ENCODE assay signal across 22 mouse cellular contexts in genomic region chr16:67797236-67797635, GRCm38 (mm10).
A peak's percentile ranks its signal among the peaks of the same experiment; 100 is the strongest.
DNase-seq lines count a peak whose midpoint lies in the region; ATAC-seq and TF ChIP-seq lines count a peak whose summit lies in the region.
"Had no signal": no experiment of that assay in that cellular context is flagged by ENCODE, and none has a peak within 500 bp of the region (broad histone marks: within the 10 kb centered on the region; RNA-seq: fewer than 3 reads in every experiment).

No protein-coding gene starts in this region.

- TF ChIP-seq RAD21 in MEL (IDR thresholded peaks at IDR 0.05; ENCODE audit: low read depth, low read length) = no peak

- no peaks in the 10 kb centered on the region for H3K36me3 ChIP-seq in MEL (ENCODE audit: control insufficient read depth in 1 of 2, insufficient read depth in 2 of 2, low read length in 2 of 2)
- H3K36me3 ChIP-seq: G1E had no signal

- H3K9me3 ChIP-seq in MEL (replicated peaks; ENCODE audit: insufficient read depth, low read length) = no peaks in the 10 kb centered on the region
- H3K9me3 ChIP-seq: G1E had no signal

- H3K79me2 ChIP-seq in MEL (ENCODE audit: control insufficient read depth, insufficient read depth, low read length, poor library complexity) = no peaks in the 10 kb centered on the region

- H3K9ac ChIP-seq in MEL (ENCODE audit: control insufficient read depth, low read depth, low read length, poor library complexity, severe bottlenecking) = no peak overlapping the region

- no peak for TF ChIP-seq CTCF in MEL (IDR thresholded peaks at IDR 0.05 in 2 of 3, conservative IDR thresholded peaks at IDR 0.05 in 1 of 3; ENCODE audit: control insufficient read depth in 1 of 3, insufficient read depth in 1 of 3, low read depth in 2 of 3, low read length in 3 of 3, poor library complexity in 1 of 3, severe bottlenecking in 1 of 3)

- TF ChIP-seq EP300 in MEL (IDR thresholded peaks at IDR 0.05; ENCODE audit: low read depth in 1 of 2, low read length in 2 of 2) = peak; percentile 62 to 65

- ATAC-seq in cerebellum, adult (ENCODE audit: insufficient number of reproducible peaks, low FRiP score, low TSS enrichment) = no peak
- ATAC-seq in CD4-positive, CD25-positive, alpha-beta regulatory T cell, adult 4 months = no peak
- ATAC-seq: activated CD4-positive, CD25-positive, alpha-beta regulatory T cell, adult 4 months; Patski had no signal

- no peaks in the 10 kb centered on the region for H3K4me1 ChIP-seq in MEL (ENCODE audit: control insufficient read depth in 1 of 2, insufficient read depth in 2 of 2, low read length in 2 of 2)

- no peak for TF ChIP-seq POLR2A in MEL (IDR thresholded peaks at IDR 0.05; ENCODE audit: control insufficient read depth in 1 of 2, insufficient read depth in 1 of 2, low read depth in 1 of 2, low read length in 2 of 2, poor library complexity in 1 of 2)

- no peak overlapping the region for H3K4me3 ChIP-seq in MEL (ENCODE audit: control insufficient read depth in 1 of 2, insufficient read depth in 1 of 2, low read depth in 2 of 2, low read length in 2 of 2)

- H3K27me3 ChIP-seq in MEL (ENCODE audit: control insufficient read depth in 1 of 2, insufficient read depth in 2 of 2, low read length in 2 of 2) = no peaks in the 10 kb centered on the region
- H3K27me3 ChIP-seq: CH12.LX had no signal

- peak; percentile 91 for DNase-seq in 416B (ENCODE audit: low read depth)
- peak; percentile 2 for DNase-seq in MEL (ENCODE audit: low read depth, low spot score)
- DNase-seq: adrenal gland, adult 2 months; adrenal gland, adult 8-10 months; adrenal gland, postnatal 10 days; adrenal gland, postnatal 14 days; adrenal gland, postnatal 25 days; adrenal gland, postnatal 36 days; B cell, adult 2 months; cerebellum, adult 11 months; cerebellum, adult 11-12 months; cerebellum, adult 18-20 months; cerebellum, adult 2 months; cerebellum, adult 8-10 months; cerebellum, adult 9-10 months; cerebellum, adult 9-11 months had no signal

- H3K27ac ChIP-seq in MEL (ENCODE audit: control insufficient read depth, low read depth, low read length) = no peak overlapping the region

TF ChIP-seq in MEL, 35 proteins besides CTCF, POLR2A, EP300 and RAD21:
- peak; percentile 69; the same call in 1 of the 2 replicates for TF ChIP-seq RCOR1 (IDR thresholded peaks at IDR 0.05; ENCODE audit: low read depth, low read length)
- TF ChIP-seq GABPA (IDR thresholded peaks at IDR 0.05; ENCODE audit: low read depth, low read length) = peak; percentile 51; the same call in 1 of the 2 replicates
- TF ChIP-seq USF1 (IDR thresholded peaks at IDR 0.05; ENCODE audit: low read depth, low read length) = no peak
- TF ChIP-seq MEF2A (IDR thresholded peaks at IDR 0.05; ENCODE audit: extremely low read depth, insufficient replicate concordance, low read depth, low read length, poor library complexity, severe bottlenecking) = no peak
- TF ChIP-seq GATA1 (IDR thresholded peaks at IDR 0.05; ENCODE audit: low read depth, low read length) = 0 out of 2 replicates have a peak, but pooled peaks have one; percentile 11
- TF ChIP-seq POLR2AphosphoS2 (IDR thresholded peaks at IDR 0.05; ENCODE audit: low read length) = no peak
- no peak for TF ChIP-seq ZC3H11A (IDR thresholded peaks at IDR 0.05; ENCODE audit: low read depth, low read length)
- peak; percentile 50; the same call in 1 of the 2 replicates for TF ChIP-seq ETS1 (IDR thresholded peaks at IDR 0.05; ENCODE audit: low read depth, low read length)
- peak; percentile 71; the same call in 1 of the 2 replicates for TF ChIP-seq TCF12 (IDR thresholded peaks at IDR 0.05; ENCODE audit: low read depth, low read length)
